8 mouse cellular contexts compared by ENCODE assay signal in the genomic region with DNA sequence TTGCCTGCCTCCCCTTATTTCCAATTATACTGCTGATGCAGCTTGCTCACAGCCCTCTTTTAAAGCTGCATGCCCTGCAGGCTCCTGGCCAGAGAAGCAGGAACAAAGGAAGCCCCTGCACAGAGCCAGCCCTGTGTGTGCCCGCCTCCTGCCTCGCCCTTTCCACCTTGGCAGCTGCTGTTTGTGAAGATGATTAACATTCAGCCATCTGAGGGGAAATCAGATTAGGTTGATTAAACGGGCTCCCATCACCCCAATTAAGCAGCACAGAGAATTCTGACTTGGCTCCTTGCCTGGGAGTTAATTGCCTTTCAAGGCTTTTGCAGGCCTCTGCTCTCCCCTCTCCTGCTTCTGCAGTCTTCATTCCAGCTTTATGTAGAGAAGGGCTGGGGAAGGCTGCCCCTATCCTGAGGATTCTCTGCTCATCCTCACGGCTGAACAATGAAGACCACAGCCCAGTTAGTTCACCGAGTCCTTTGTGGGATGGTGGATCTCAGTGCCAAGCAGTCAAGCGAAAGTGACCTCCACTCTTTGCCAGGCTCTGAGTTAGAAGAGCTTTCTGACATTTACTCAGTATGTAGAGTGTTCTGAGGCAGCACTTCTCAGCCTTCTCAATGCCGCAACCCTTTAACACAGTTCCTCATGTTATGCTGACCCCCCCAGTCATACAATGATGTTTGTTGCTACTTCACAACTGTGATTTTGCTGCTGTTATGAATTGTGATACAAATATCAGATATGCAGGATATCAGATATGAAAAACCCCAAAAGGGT. TPM values are rescaled to one million over a fixed set of nuclear protein-coding genes. Genes with fewer than 3 reads are reported as not detected.
A peak's percentile ranks its signal among the peaks of the same experiment; 100 is the strongest.
DNase-seq lines count a peak whose midpoint lies in the region; ATAC-seq lines count a peak whose summit lies in the region.

No protein-coding gene starts in this region.

- no peak overlapping the region for H3K4me2 ChIP-seq in embryonic facial prominence, embryonic 15.5 days (replicated peaks)
- H3K4me2 ChIP-seq in liver, embryonic 12.5 days, result no peak overlapping the region
- H3K4me2 ChIP-seq in liver, embryonic 11.5 days, result no peak overlapping the region

- WGBS in embryonic facial prominence, embryonic 15.5 days, result 30% methylated on average over 7 of the region's 7 CpGs
- WGBS in liver, embryonic 12.5 days (ENCODE audit: insufficient replicate concordance), result 50% methylated on average over 7 of the region's 7 CpGs
- WGBS in liver, embryonic 11.5 days, result 52% methylated on average over 7 of the region's 7 CpGs

- no peaks in the 10 kb centered on the region for H3K9me3 ChIP-seq in embryonic facial prominence, embryonic 15.5 days (replicated peaks)
- H3K9me3 ChIP-seq in liver, embryonic 12.5 days (replicated peaks), result no peaks in the 10 kb centered on the region
- H3K9me3 ChIP-seq in liver, embryonic 11.5 days (ENCODE audit: control insufficient read depth, low read length), result no peaks in the 10 kb centered on the region

- peak overlapping the region; percentile 65 for H3K27ac ChIP-seq in embryonic facial prominence, embryonic 15.5 days (replicated peaks)
- H3K27ac ChIP-seq in liver, embryonic 12.5 days, result no peak overlapping the region
- no peak overlapping the region for H3K27ac ChIP-seq in liver, embryonic 11.5 days (ENCODE audit: low read depth, low read length)

- H3K27me3 ChIP-seq in embryonic facial prominence, embryonic 15.5 days, result no peaks in the 10 kb centered on the region
- H3K27me3 ChIP-seq in liver, embryonic 12.5 days (replicated peaks), result peaks cover 23% of the 10 kb centered on the region
- no peaks in the 10 kb centered on the region for H3K27me3 ChIP-seq in liver, embryonic 11.5 days (replicated peaks; ENCODE audit: control insufficient read depth, insufficient read depth, low read length)

- no peaks in the 10 kb centered on the region for H3K36me3 ChIP-seq in embryonic facial prominence, embryonic 15.5 days
- H3K36me3 ChIP-seq in liver, embryonic 12.5 days, result no peaks in the 10 kb centered on the region
- no peaks in the 10 kb centered on the region for H3K36me3 ChIP-seq in liver, embryonic 11.5 days (ENCODE audit: control insufficient read depth, insufficient read depth, low read length)

- peak; percentile 36 to 74 for DNase-seq in adrenal gland, adult (ENCODE audit: inconsistent age in 2 of 2, low spot score in 1 of 2)
- no peak for DNase-seq in adrenal gland, adult 18-20 months (ENCODE audit: low spot score in 2 of 2)
- peak; percentile 33 for DNase-seq in kidney, adult 18-20 months
- peak; percentile 12 to 35 for DNase-seq in left cerebral cortex, postnatal 25 days (ENCODE audit: low spot score in 2 of 2)
- peak; percentile 9 to 16 for DNase-seq in right cerebral cortex, postnatal 36 days (ENCODE audit: low spot score in 2 of 2)
- no peak for DNase-seq in liver, embryonic 11.5 days (ENCODE audit: low spot score)

- no peak overlapping the region for H3K9ac ChIP-seq in embryonic facial prominence, embryonic 15.5 days
- H3K9ac ChIP-seq in liver, embryonic 12.5 days, result no peak overlapping the region
- no peak overlapping the region for H3K9ac ChIP-seq in liver, embryonic 11.5 days (ENCODE audit: low read depth, low read length)

- ATAC-seq in embryonic facial prominence, embryonic 15.5 days (ENCODE audit: insufficient number of reproducible peaks, low FRiP score, low TSS enrichment, low read depth), result 0 out of 2 replicates have a peak, but pooled peaks have one; percentile 39
- no peak for ATAC-seq in liver, embryonic 12.5 days
- ATAC-seq in liver, embryonic 11.5 days (replicated peaks; ENCODE audit: low FRiP score), result no peak

- intact Hi-C loops in left cerebral cortex, postnatal 25 days (cut with DNase I), result no loop called here

- H3K4me1 ChIP-seq in embryonic facial prominence, embryonic 15.5 days, result peaks cover 20% of the 10 kb centered on the region
- H3K4me1 ChIP-seq in liver, embryonic 12.5 days, result no peaks in the 10 kb centered on the region
- no peaks in the 10 kb centered on the region for H3K4me1 ChIP-seq in liver, embryonic 11.5 days (replicated peaks; ENCODE audit: control insufficient read depth, insufficient read depth, low read length)

- no peak overlapping the region for H3K4me3 ChIP-seq in embryonic facial prominence, embryonic 15.5 days (replicated peaks)
- no peak overlapping the region for H3K4me3 ChIP-seq in liver, embryonic 12.5 days
- no peak overlapping the region for H3K4me3 ChIP-seq in liver, embryonic 11.5 days (ENCODE audit: low read depth, low read length)

RNA-seq across cellular contexts. Expression of a gene that starts 2.9 kb away (rescaled TPM):
- 1 to 10 TPM; 3.1 to 5.9 TPM for total RNA-seq in adrenal gland, adult 18-20 months (2021)
- 2.6 and 3.5 TPM in 2 replicates for polyA plus RNA-seq in embryonic facial prominence, embryonic 15.5 days (2015; fragmentation: Nextera tagmentation; extraction: Ambion mirVana)
- under 1 TPM; 0.07 to 0.09 TPM for total RNA-seq in left cerebral cortex, postnatal 25 days (2021)
- 0.06 TPM in 1 of 2 replicates, not detected in the other for polyA plus RNA-seq in liver, embryonic 12.5 days (2016; fragmentation: Nextera tagmentation; extraction: Ambion mirVana)
- 0.07 and 0.12 TPM in 2 replicates for polyA plus RNA-seq in liver, embryonic 11.5 days (2014; fragmentation: Nextera tagmentation; extraction: Ambion mirVana)

RNA-seq across cellular contexts. Expression of a gene that starts 26.1 kb away (rescaled TPM):
- total RNA-seq in adrenal gland, adult 18-20 months (2021), result 10 to 100 TPM; 66.7 to 75.1 TPM
- 55.7 and 57.6 TPM in 2 replicates for polyA plus RNA-seq in embryonic facial prominence, embryonic 15.5 days (2015; fragmentation: Nextera tagmentation; extraction: Ambion mirVana)
- total RNA-seq in left cerebral cortex, postnatal 25 days (2021), result 10 to 100 TPM; 28.9 to 29.6 TPM
- polyA plus RNA-seq in liver, embryonic 12.5 days (2016; fragmentation: Nextera tagmentation; extraction: Ambion mirVana), result 34.9 and 36.8 TPM in 2 replicates
- polyA plus RNA-seq in liver, embryonic 11.5 days (2014; fragmentation: Nextera tagmentation; extraction: Ambion mirVana), result 49.3 and 54.5 TPM in 2 replicates

Comparison
In these comparisons a context has a peak if more than half of its experiments do, and no peak if none do; other contexts are left out.
1. DNase-seq: peak in adrenal gland, adult (2 of 2), kidney, adult 18-20 months (single experiment), left cerebral cortex, postnatal 25 days (2 of 2) and right cerebral cortex, postnatal 36 days (2 of 2); none in adrenal gland, adult 18-20 months (0 of 2) and liver, embryonic 11.5 days (single experiment).